Comparison of ENCODE assay signal across 20 mouse cellular contexts in the genomic region with DNA sequence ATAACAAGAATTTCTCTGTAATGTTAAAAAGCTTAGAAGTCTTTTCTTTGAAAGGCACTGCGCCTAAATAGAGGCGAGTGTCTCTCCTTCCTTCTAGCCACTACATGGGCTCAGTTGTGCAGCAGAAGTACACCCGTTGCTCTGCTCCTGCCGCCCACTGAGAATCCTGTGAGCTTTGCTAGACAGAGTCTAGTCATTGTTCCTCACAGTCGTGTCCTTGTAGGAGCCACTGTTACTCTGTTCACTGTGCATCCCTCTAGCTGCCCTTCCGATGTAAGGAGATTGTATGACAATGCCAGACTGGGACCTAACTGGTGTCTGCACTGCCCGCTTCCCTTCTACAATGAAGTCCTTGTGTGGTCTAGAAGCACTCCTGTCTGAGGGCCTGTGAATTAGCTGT.
"Had no signal": no experiment of that assay in that cellular context is flagged by ENCODE, and none has a peak within 500 bp of the region (broad histone marks: within the 10 kb centered on the region; RNA-seq: fewer than 3 reads in every experiment).

No protein-coding gene starts in this region.

- H3K4me3 ChIP-seq: kidney, embryonic 15.5 days; left cerebral cortex, adult 2 months; liver, embryonic 13.5 days; midbrain, embryonic 10.5 days; midbrain, embryonic 13.5 days; myocyte; neural tube, embryonic 13.5 days had no signal

- H3K27me3 ChIP-seq: kidney, embryonic 15.5 days; liver, embryonic 13.5 days; midbrain, embryonic 13.5 days; neural tube, embryonic 13.5 days had no signal

- H3K9me3 ChIP-seq: kidney, embryonic 15.5 days; liver, embryonic 13.5 days; midbrain, embryonic 10.5 days; midbrain, embryonic 13.5 days; neural tube, embryonic 13.5 days had no signal

- ATAC-seq: midbrain, embryonic 13.5 days; midbrain, embryonic 16.5 days had no signal

- H3K27ac ChIP-seq: kidney, embryonic 15.5 days; left cerebral cortex, adult 2 months; liver, embryonic 13.5 days; midbrain, embryonic 10.5 days; midbrain, embryonic 13.5 days; neural tube, embryonic 13.5 days had no signal

- DNase-seq: kidney, adult 8-10 months; kidney, postnatal 10 days; kidney, postnatal 36 days; layer of hippocampus, postnatal 36 days; liver, embryonic 13.5 days; lung, adult 2 months; lung, postnatal 14 days; lung, postnatal 4 days; retina, postnatal 1 day; right cerebral cortex, postnatal 25 days; thymus, adult 18-20 months; thymus, postnatal 14 days; thymus, postnatal 4 days had no signal

- H3K9ac ChIP-seq: kidney, embryonic 15.5 days; liver, embryonic 13.5 days; midbrain, embryonic 13.5 days; neural tube, embryonic 13.5 days had no signal

- H3K4me1 ChIP-seq: kidney, embryonic 15.5 days; liver, embryonic 13.5 days; midbrain, embryonic 10.5 days; midbrain, embryonic 13.5 days; neural tube, embryonic 13.5 days had no signal
